Mouse (Mus musculus) layer of hippocampus, adult 9-11 months (tissue): ENCODE data around the gene Rbm45.
A peak's percentile ranks its signal among the peaks of the same experiment; 100 is the strongest.

Experiments
- DNase-seq: peaks from one replicate; pipeline ENCODE4 v3.0.0; 2022

Rbm45 gene

GRCm38 (mm10) chr2:76369821-76370655 lies at the start of gene Rbm45:
Gene Rbm45 (plus strand): TSS chr2:76369984.
- peak; percentile 80 for DNase-seq

GRCm38 (mm10) chr2:76320336-76320735 lies 49.4 kb upstream of the Rbm45 start:
- DNase-seq: no peak

GRCm38 (mm10) chr2:76323185-76323875 lies 46.5 kb upstream of the Rbm45 start:
- DNase-seq: no peak

GRCm38 (mm10) chr2:76324463-76324862 lies 45.3 kb upstream of the Rbm45 start:
- DNase-seq: no peak

- DNase-seq: no peak
Observed at GRCm38 (mm10) chr2:76326161-76326560, 43.6 kb upstream of the Rbm45 start.

GRCm38 (mm10) chr2:76330081-76330480 lies 39.7 kb upstream of the Rbm45 start:
- no peak for DNase-seq

GRCm38 (mm10) chr2:76332161-76332805 lies 37.5 kb upstream of the Rbm45 start:
- DNase-seq: no peak

- DNase-seq: no peak
Observed at GRCm38 (mm10) chr2:76334596-76334995, 35.2 kb upstream of the Rbm45 start.

GRCm38 (mm10) chr2:76338215-76339156 lies 31.3 kb upstream of the Rbm45 start, which contains the start of gene Pde11a:
Gene Pde11a (minus strand): TSS chr2:76338774.
- DNase-seq: no peak

GRCm38 (mm10) chr2:76342146-76342545 lies 27.6 kb upstream of the Rbm45 start:
- DNase-seq: no peak

- DNase-seq: no peak
Observed at GRCm38 (mm10) chr2:76347839-76348238, 21.9 kb upstream of the Rbm45 start.

GRCm38 (mm10) chr2:76360226-76360625 lies 9.6 kb upstream of the Rbm45 start, which contains the start of gene Cyct:
Gene Cyct (minus strand): TSS chr2:76360450.
- DNase-seq: no peak

GRCm38 (mm10) chr2:76362111-76362510 lies 7.7 kb upstream of the Rbm45 start:
- no peak for DNase-seq

GRCm38 (mm10) chr2:76365811-76366210 lies 4.0 kb upstream of the Rbm45 start:
- no peak for DNase-seq

GRCm38 (mm10) chr2:76367188-76367922 lies 2.4 kb upstream of the Rbm45 start:
- peak; percentile 52 for DNase-seq

GRCm38 (mm10) chr2:76368861-76369660 lies 723 bp upstream of the Rbm45 start:
- no peak for DNase-seq

- no peak for DNase-seq
Observed at GRCm38 (mm10) chr2:76370656-76370922, 805 bp downstream of the Rbm45 start.

- no peak for DNase-seq
Observed at GRCm38 (mm10) chr2:76372244-76372643, 2.5 kb downstream of the Rbm45 start.

- no peak for DNase-seq
Observed at GRCm38 (mm10) chr2:76374544-76375206, 4.9 kb downstream of the Rbm45 start.

GRCm38 (mm10) chr2:76378646-76379045 lies 8.9 kb downstream of the Rbm45 start:
- no peak for DNase-seq
